Mouse (Mus musculus): ENCODE measurements at regions not wholly inside any gene's neighbourhood (a gene's known extent, or its start where the extent isn't known, plus 50 kb on each side); places are given as distances from the start of the nearest gene placed in this dataset.

GRCm38 (mm10) chr9:30021981-30022380, 59.0 kb upstream of the Ntm start:
- DNase-seq, result no peak

DNA sequence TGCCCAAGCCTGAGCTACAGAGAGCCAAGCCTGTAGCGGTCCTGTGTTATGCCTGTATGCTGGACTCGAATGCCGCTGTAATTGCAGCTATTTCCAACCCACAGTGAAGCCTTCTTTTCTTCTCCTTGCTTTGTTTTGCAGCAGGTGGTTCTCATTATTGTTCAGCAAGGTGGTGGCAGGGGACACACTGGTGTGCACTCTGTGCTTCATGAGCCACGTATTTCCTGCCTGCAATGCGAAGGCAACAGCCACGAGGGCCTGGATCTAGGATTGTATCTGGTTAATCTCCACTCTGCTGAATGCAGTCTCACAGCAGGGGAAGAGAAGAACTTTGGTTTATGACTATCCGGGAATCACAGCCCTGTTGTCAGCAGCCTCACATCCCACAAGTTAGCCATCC, 62.3 kb upstream of the Ntm start:
- DNase-seq, result no peak

DNA sequence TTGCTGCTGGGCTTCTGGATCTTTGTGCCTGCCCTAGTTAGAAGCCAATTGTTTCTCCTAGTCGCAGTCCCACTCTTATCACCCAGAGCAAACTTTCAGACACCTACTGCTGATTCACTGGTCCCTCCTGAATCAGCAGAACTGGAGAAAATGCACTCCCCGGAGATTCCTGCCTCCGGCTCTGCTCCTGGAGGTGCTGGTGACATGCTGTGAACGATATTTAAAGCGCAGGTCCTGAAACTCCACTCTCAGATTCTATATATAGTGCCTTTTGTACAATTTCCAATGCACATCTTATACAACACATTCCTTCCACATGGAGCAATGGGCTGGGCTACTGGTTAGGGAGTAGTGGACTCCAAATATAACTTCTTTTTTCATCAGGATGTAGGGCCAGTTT, 64.0 kb upstream of the Ntm start:
- DNase-seq, result no peak

DNA sequence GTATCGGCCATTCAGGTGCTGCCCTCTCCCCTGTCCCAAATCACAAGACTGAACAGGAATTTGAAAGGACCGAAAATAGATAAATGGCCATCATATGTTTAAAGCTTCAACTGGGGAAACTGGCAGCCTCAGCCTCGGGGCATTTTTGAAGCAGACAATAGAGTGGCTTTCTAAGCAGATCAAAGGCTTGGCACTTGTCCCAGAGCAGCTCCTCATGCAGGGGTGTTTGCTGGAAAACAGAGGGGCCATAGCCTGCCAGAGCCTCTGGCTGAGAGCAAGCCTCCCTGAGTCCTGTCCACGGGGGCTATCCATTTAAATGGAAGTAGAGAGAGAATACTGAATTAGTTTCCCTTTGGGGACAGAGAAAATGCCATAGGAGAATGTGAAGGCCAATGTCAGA, 77.5 kb upstream of the Ntm start:
- DNase-seq, result no peak

DNA sequence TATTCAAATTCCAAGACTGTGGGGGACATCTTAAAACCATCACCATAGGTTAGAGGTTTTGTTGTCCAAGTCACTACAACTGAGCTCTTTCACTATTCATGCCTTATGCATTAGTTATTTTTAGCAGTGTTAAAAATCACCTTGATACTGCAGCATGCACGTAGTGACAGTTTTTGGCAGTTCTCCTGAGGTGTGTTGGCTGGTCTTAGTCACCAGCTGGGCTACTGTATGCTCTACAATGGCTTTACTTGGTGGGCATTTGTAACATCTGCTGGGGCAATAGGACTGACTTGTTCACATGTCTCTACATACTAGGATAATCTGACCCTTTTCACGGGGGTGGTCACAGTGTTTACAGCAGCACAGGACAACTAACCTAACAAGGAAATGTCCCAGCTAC, 101.6 kb upstream of the Ntm start:
- DNase-seq, result no peak

- no peak for DNase-seq
Observed at GRCm38 (mm10) chr9:30067980-30068379, 105.0 kb upstream of the Ntm start.

GRCm38 (mm10) chr9:30075233-30075632, 112.3 kb upstream of the Ntm start:
- no peak for DNase-seq

DNA sequence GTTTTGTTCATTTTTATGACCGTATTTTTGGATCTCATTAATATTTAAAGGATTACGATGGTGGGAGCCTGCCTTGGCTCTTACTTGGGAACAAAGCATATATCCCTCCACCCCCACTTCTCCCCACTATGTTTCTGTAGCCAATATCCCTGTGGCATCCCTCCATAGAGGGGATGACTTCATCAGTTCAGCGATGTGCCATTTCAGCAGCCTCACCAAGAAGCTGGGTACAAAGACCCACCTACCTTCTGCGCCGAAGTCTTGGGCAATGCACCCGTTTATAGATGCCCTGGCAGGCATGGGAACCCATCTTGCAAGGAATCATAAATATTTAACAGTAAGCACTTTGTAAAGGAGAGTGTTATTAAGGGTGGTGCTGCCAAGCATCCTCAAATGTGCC, 113.1 kb upstream of the Ntm start:
- DNase-seq, result no peak

DNA sequence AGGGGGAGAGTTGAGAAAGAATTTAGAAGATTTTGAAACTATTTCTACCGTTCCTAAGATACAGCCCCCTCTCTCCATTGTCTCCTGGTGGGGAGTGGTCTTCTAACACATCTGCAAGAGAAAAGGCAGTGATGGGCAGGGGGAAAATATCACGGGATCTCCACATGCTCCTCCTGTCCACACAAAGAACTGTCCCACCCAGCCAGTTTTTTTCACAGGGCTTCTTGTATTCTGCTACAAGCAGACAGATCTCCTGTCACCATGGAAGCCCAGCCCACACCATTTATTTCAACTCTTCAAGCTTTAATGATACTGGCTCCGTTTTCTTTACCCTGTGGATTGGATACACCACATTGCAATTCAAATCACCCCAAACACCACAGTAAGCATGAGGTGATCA, 113.5 kb upstream of the Ntm start:
- DNase-seq, result no peak

DNA sequence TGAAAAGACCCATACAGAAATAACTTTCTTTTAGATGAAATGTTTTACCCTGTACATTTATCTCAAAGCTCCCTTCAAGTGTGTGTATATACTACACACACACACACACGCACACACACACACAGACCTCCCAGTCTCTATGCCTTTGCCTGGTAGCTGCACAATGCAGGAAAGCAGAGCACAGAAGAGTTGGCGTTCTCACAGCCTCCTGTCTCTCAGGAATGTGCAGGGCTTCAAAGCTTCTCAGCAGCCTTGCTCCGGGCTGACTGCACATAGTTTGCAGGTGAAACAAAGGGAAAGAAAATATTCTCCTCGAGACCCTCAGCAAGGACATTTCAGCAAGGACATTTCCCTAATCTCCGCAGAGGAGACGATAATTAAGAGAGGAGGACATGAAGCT, 139.0 kb upstream of the Ntm start:
- DNase-seq, result no peak

DNA sequence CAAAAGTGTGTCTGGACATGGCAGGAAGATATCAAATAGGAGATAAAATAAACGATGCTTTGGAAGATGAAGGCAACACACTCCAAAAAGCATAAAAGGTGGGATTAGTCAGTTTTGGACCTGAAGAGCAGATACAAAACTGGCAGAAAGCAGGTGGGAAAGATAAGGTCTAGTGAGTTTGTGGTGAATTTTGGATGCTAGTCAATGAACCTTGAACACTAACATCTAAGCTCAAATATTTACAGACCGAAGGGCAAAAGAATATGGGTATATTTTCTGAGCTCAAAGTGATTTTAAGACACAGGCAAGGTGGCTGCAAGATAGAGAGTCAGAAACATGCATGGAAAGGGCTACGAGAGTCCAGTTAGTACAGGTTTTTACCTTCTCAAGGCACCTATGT, 159.4 kb upstream of the Ntm start:
- no peak for DNase-seq

GRCm38 (mm10) chr9:30129151-30129550, 166.2 kb upstream of the Ntm start:
- no peak for DNase-seq

- no peak for DNase-seq
Observed at GRCm38 (mm10) chr9:30131626-30132025, 168.7 kb upstream of the Ntm start.

DNA sequence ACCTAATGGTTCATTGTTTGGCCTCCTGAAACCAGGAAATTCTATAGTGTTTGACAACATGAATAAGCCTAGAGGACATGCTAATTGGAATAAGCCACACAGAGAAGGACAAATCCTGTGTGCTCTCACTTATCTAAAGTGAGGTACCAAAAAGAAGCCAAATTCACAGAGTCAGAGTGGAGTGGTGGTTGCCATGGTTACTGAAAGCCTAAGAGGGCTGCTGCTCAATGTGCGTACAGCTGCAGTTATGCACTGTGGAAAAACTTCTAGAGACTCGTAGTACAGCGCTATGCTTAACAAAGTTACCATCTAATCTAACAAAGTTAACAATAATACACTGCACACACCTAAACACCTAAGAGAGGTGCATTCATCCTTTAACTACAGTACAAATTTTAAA, 171.4 kb upstream of the Ntm start:
- no peak for DNase-seq

- peak; percentile 91 to 92 for DNase-seq
Observed at GRCm38 (mm10) chr9:30137611-30138287, 174.8 kb upstream of the Ntm start.

- peak; percentile 73 to 81 for DNase-seq
Observed at GRCm38 (mm10) chr9:30140188-30140587, 177.2 kb upstream of the Ntm start.

- no peak for DNase-seq
Observed at GRCm38 (mm10) chr9:30141186-30141585, 178.2 kb upstream of the Ntm start.

DNA sequence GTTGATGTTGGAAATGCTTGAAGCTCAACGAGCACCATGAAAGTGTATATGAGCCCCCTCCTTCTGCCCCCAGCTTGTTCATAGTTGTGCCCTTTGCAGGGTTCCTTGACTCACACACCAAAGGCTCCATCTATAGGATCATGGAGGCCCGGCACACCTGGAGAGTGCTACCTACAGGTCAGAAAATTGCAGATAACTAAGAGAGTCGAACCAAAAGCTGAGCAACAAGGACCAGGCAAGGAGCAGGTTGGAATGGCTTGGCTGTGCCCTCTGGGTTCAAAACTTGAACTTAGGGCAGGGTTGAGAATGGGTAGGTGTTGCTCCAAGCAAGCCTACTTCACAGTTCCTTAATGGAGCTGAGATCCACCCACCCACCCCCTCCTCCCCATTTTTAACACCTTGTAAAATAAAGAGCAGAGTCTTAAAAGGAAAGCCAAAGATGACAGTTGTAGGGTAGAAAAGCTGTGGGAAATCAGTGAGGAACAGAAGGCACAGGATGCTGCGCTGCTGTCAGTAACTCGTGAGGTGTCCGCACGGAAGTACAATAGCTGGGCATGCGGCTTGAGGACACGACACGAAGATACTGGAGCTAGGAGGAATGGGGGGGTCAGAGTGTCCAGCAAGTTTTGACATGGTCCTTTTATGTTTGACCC, 180.0 kb upstream of the Ntm start:
- no peak for DNase-seq

GRCm38 (mm10) chr9:30149481-30150468, 186.8 kb upstream of the Ntm start:
- no peak for DNase-seq

- no peak for DNase-seq
Observed at GRCm38 (mm10) chr9:30151173-30151572, 188.2 kb upstream of the Ntm start.

- DNase-seq, result no peak
Observed at GRCm38 (mm10) chr9:30166235-30166752, 203.4 kb upstream of the Ntm start.

- no peak for DNase-seq
Observed at GRCm38 (mm10) chr9:30167223-30167622, 204.3 kb upstream of the Ntm start.

DNA sequence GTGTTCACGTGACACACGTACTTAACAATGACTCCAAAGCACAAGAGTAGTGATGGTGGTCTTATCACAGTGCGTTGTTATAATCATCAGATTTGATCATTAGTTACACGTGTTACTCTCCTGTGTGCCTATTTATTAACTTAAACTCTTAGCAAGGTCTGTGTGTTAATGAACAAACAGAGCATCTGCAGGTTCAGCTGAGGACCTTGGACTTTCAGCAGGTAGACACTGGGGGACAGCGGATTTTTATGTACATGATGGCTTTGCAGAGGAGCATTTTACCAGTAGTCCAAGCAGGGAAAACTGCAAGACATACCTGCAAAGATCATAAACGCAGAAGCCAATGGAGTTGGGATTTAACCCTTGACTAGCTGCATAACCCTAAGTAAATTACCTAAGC, 211.7 kb upstream of the Ntm start:
- no peak for DNase-seq

DNA sequence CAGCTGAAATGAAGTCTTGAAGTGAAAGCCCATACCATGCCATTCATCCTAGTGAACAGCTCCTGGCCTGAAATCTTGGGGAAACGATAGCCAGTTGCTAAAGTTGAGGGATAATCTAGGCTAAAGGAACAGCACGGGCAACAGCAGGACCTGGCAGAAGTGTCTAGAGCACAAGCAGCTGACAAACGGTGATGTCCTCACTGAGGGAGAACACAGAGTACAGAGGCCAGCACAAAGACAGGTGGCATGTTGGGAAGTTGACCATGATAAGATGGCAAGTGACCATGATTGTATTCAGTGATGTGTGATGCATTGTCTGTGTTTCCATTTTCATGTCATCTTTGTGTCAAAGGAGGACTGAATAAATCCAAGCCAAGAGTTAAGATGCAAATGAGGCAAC, 212.4 kb upstream of the Ntm start:
- no peak for DNase-seq

All from cerebellum, adult 18-20 months (tissue).